Mouse (Mus musculus): Measurements from ENCODE around the gene Ywhag.

Gene Ywhag

DNA sequence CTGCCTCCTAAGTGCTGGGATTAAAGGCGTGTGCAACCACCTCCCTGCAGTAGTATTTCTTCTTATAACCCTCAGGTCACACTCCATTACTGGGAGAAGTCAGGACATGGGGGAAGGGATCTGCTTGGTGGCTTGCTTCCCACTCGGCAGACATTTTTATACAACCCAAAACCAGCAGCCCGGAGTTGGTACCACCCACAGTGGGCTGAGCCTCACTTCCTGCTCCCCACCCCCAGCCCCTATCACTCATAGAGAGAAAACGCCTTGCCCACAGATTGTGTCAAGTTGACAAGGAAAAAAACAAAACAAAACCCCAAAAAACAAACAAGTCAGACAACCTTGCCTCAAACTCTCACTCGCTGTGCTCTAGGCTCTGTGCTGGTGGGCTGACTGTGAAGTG, 21.2 kb downstream of the Ywhag start:
- no peak for DNase-seq (ENCODE audit: low spot score)

GRCm38 (mm10) chr5:135911633-135912220, 22.7 kb downstream of the Ywhag start:
- no peak for DNase-seq (ENCODE audit: low spot score)

- DNase-seq (ENCODE audit: low spot score): no peak
These were observed 23.6 kb downstream of the Ywhag start for GRCm38 (mm10) chr5:135910813-135911212.

GRCm38 (mm10) chr5:135909646-135910045, 24.8 kb downstream of the Ywhag start:
- no peak for DNase-seq (ENCODE audit: low spot score)

DNA sequence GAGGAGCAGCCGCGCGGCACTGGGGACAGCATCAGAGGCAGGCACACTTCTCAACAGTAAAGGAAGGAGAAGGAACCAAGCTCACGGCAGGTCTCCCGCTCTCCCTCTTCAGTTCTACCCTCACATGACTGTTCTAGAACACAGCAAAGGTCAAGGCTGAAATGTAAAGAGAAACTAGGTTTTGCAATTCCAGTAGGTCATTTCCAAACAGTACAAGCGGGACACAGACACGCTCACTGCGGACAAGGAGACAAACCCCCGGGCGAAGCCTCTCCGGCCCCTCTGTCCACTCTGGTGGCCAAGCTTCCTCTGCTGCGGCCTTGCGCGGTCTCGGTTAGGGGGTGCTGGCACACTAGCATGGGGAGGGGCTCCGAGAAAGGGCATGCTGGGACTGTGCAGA, 25.4 kb downstream of the Ywhag start:
- DNase-seq (ENCODE audit: low spot score): no peak

DNA sequence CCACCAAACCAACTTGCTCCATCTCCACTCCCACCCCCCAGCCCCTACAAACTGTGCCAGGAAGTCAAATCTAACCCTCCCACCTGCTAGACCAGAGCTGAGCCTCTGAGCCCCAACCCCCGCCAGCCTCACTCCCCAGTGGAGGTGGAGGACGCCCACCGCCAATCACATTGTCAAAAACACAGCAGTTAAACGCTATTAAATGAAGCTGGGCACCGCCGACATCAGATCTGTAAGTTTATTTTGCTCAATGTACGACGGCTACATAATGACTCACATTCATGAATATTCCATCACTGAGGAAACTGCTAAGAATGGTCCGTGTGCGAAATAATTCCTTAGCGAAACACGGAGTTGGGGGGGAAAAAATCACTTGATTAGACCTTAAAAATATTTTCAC, 26.2 kb downstream of the Ywhag start:
- no peak for DNase-seq (ENCODE audit: low spot score)

GRCm38 (mm10) chr5:135907256-135907655, 27.2 kb downstream of the Ywhag start:
- DNase-seq (ENCODE audit: low spot score): no peak

DNA sequence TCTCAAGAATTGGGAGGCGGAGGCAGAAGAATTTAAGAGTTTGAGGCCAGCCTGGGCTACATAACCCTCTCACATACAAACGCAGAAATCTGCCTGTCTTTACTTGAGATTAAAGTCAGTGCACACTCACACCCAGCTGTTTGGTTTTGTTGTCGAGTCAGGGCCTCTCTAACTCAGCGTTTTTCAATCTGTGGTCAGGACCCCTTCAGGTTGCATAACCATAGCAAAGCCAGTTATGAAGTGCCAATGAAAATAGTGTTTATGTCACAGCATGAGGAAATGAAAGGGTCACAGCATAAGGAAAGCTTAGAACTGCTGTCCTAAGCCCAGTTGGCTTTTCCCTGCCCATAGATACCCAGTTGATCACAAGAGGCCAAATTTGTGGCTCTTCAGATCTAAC, 27.6 kb downstream of the Ywhag start:
- no peak for DNase-seq (ENCODE audit: low spot score)

- DNase-seq (ENCODE audit: low spot score): no peak
These were observed 28.8 kb downstream of the Ywhag start for GRCm38 (mm10) chr5:135905320-135906225.

- no peak for DNase-seq (ENCODE audit: low spot score)
These were observed 30.2 kb downstream of the Ywhag start for GRCm38 (mm10) chr5:135904259-135904658.

DNA sequence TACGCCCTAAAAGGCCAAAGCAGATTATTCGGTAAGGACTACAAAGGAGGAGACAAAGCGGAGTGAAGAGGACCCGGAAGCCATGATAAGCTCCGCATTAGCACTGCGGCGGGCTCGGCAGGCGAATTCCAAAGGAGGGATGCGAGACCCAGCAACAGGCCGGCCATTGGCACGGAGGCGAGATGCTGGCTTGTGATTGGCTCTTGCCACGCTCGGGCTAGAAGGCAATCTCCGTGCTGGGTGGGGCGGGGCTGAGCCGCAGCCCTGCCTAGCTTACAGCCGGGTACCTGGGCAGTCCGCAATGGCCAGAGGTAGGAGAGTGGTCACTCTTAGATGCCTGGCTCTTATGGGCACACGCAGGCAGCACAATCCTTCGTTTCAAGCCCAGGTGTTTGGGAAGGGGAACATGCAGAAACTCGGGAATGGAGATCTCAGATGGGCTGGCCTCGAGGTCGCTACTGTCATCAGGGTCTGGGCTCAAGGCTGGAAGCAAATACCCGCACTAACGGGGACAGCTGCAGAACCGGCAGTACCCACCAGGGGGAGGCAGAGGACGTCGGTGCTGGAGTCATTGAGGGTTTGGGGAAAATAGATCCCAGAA, 30.8 kb downstream of the Ywhag start:
- DNase-seq (ENCODE audit: low spot score): peak; percentile 65

GRCm38 (mm10) chr5:135903058-135903457, 31.4 kb downstream of the Ywhag start:
- no peak for DNase-seq (ENCODE audit: low spot score)

GRCm38 (mm10) chr5:135901354-135902095, 32.9 kb downstream of the Ywhag start:
- peak; percentile 65 for DNase-seq (ENCODE audit: low spot score)

DNA sequence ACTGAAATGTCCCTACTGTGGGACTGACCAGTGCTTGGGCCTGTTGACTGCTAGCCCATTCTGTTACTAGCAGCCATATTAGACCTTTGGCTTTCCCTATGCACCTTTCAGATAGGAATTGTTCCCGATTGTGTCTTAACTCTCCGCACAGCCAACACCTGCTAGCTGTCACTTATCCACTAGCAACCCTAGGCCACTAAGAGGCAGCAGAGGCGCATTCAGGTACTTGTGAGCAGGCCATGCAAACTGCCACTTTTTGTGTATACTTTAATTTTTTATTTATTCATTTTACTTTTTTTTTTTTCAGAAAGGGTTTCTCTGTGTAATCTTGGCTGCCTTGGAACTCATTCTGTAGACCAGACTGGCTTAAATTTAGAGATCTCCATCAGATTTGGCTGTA, 33.7 kb downstream of the Ywhag start:
- no peak for DNase-seq (ENCODE audit: low spot score)

DNA sequence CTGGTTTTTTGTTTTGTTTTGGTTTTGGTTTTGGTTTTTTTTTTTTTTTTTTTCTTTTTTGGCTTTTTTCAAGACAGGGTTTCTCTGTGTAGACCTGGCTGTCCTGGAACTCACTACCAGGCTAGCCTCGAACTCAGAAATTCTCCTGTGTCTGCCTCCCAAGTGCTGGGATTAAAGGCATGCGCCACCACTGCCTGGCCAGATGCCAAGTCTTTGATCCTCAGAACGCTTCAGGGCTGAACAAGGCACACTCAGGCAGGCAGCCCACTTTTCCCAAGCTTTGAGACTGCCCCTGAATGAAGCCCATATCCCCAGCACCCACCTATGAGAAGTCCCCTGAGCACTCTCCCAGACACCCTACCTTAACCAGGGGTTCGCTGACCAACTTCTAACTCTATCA, 34.6 kb downstream of the Ywhag start:
- no peak for DNase-seq (ENCODE audit: low spot score)

- DNase-seq (ENCODE audit: low spot score): no peak
These were observed 35.4 kb downstream of the Ywhag start for GRCm38 (mm10) chr5:135898995-135899394.

GRCm38 (mm10) chr5:135898028-135898427, 36.4 kb downstream of the Ywhag start:
- peak; percentile 67 for DNase-seq (ENCODE audit: low spot score)

DNA sequence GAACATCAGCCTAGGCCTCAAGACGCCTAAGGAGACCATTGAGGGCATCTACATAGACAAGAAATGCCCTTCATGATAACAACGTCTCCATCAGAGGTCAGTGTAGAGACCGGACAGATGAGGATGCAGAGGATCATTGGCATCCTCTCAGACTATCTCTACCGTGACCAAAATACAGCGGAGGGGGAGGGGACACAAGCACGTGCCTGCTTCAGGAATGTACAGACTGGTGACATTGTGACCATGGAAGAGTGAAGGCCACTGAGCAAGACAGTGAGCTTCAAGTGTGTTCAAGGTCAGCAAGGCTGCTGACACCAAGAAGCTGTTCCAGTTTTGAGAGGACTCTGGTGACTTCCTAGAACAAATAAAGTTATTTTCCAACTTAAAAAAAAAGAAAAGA, 39.5 kb downstream of the Ywhag start:
- DNase-seq (ENCODE audit: low spot score): no peak

DNA sequence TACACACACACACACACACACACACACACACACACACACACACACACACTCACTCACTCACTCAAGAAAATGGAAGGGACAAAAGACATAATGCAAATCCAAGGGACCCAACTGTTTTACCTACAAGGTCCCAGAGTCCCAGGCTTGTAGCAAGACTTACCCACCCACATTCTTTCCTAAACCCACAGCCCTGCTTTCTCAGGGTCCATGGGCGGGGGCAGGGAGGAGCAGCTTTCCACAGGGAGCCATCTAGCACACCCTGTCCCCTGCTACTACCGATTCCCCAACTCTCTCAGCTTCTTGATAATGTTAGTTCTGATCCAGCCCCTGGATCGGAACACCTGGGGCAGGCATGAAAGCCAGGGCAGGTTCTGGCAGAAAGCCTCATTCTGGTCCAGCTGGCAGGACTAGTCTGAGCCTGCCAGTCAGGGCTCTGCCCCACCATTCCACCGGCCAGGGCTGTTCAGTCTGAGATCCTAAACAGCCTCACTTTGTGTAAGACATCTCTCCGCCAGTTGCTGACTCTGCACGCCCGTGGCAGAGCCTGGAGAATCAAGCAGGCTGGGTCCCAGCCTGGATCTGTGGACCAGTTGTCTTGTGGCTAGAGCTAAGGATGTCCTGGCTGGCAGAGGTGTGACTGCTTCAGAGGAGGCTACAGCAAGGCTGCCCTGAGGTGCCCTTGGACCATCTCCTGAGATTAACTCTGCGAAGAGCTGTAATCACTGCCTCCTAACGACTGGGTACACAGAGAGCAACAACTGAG, 41.6 kb downstream of the Ywhag start:
- no peak for DNase-seq (ENCODE audit: low spot score)

GRCm38 (mm10) chr5:135890920-135891319, 43.5 kb downstream of the Ywhag start:
- no peak for DNase-seq (ENCODE audit: low spot score)

DNA sequence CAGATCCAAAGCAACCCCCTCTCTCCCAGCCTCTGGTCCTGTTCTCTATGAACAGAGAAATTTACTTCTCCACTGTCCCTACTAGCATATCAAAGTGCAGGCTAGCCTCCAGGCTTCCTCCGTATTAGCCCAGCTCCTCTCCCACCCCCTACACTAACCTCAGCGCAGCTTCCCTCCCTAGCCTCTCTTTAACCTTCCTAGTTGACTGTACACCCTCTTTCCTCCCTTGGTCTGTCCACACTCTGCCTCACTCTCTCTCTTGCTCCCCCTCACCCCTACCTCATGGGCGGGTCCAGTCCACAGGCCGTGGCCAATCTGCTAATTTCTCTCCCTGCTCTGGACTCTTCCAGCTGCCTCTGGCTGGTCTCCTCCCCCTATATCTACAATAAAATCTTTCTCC, 44.1 kb downstream of the Ywhag start:
- DNase-seq (ENCODE audit: low spot score): no peak
